Mouse (Mus musculus): ENCODE measurements around the gene Usp40.
"Not testable (repeated sequence)": the region's sequence is repeated elsewhere in the genome, so short reads cannot be mapped to it uniquely, and the experiment has no call there.

The Usp40 gene

GRCm38 (mm10) chr1:88008211-88008697 lies at the start of gene Usp40:
Usp40 (minus strand) TSS chr1:88008551.
- in situ Hi-C loops (cut with MboI; ENCODE audit: low pct_unique_long_range_greater_than_20kb in 1 of 2, low sequenced_read_pairs in 2 of 2, unreplicated experiment in 1 of 2): no loop called here

- in situ Hi-C loops (cut with MboI; ENCODE audit: low pct_unique_long_range_greater_than_20kb in 1 of 2, low sequenced_read_pairs in 2 of 2, unreplicated experiment in 1 of 2): no loop called here
These were observed 46.7 kb upstream of the Usp40 start, which contains the start of gene Ugt1a10 for GRCm38 (mm10) chr1:88055088-88055487. Ugt1a10 (plus strand) TSS chr1:88055388.

DNA sequence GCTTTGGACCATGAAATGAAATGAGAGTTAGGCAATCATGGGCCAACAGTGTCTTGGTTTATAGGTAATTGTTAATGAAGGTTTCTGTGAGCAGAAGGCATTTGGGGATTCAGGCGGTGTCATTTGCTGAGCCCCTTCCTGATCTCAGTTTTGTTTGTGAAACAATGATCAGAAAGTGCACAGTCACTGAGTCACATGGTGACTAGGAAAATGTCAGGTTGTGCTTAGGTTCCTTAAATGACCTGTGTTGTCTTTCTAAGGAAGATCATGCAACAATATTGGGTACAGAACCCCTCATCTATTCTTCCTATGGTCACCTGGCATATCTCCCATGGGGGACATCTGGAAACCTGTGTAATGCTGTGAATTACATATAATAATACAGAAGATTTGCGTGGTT lies 39.1 kb upstream of the Usp40 start:
- in situ Hi-C loops (cut with MboI; ENCODE audit: low pct_unique_long_range_greater_than_20kb in 1 of 2, low sequenced_read_pairs in 2 of 2, unreplicated experiment in 1 of 2): not testable (repeated sequence)

GRCm38 (mm10) chr1:88044832-88045437 lies 36.6 kb upstream of the Usp40 start:
- in situ Hi-C loops (cut with MboI; ENCODE audit: low pct_unique_long_range_greater_than_20kb in 1 of 2, low sequenced_read_pairs in 2 of 2, unreplicated experiment in 1 of 2): not testable (repeated sequence)

DNA sequence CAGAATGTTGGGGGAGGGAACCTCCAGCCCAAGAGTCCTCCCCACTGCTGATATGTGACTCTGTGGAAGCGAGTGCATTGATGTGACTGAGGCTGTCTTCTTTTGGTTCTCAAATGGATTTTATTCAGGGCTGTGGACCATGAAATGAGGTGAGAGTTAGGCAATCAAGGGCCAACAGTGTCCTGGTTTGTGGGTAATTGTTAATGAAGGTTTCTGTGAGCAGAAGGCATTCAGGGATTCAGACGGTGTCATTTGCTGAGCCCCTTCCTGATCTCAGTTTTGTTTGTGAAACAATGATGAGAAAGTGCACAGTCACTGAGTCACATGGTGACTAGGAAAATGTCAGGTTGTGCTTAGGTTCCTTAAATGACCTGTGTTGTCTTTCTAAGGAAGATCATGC lies 34.7 kb upstream of the Usp40 start:
- in situ Hi-C loops (cut with MboI; ENCODE audit: low pct_unique_long_range_greater_than_20kb in 1 of 2, low sequenced_read_pairs in 2 of 2, unreplicated experiment in 1 of 2): not testable (repeated sequence)

DNA sequence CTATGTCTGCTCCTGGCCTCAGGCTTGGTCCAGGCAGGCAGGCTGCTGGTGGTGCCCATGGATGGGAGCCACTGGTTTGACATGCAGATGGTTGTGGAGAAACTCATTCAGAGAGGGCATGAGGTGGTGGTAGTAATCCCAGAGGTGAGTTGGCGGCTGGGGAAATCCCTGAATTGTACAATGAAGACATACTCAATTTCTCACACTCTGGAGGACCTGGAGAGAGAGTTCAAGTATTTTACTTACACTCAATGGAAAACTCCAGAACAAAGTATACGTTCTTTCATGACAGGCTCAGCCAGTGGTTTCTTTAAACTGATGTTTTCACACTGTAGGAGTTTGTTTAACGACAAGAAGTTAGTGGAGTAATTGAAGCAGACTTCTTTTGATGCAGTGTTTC lies 16.9 kb upstream of the Usp40 start:
- in situ Hi-C loops (cut with MboI; ENCODE audit: low pct_unique_long_range_greater_than_20kb in 1 of 2, low sequenced_read_pairs in 2 of 2, unreplicated experiment in 1 of 2): not testable (repeated sequence)

GRCm38 (mm10) chr1:88015371-88015770 lies 7.0 kb upstream of the Usp40 start:
- in situ Hi-C loops (cut with MboI; ENCODE audit: low pct_unique_long_range_greater_than_20kb in 1 of 2, low sequenced_read_pairs in 2 of 2, unreplicated experiment in 1 of 2): no loop called here

DNA sequence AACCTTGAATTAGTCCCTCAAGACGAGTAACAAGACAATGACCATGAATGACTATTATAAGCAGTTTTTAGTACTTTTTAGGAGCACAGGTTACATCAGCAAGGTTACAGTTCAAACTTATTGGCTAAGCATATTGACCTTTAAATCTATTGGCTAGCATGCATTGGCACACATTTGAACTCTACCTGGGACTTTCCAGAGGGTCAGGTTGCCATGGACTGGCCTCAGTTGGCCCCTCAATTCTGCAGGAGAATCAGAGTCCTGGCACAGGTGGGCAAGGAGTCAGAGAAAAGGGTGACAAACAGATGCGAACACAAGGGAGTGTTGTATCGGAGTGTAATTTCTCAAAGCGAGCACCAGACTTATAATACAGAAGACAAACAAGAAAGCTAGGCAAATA lies 6.3 kb upstream of the Usp40 start:
- in situ Hi-C loops (cut with MboI; ENCODE audit: low pct_unique_long_range_greater_than_20kb in 1 of 2, low sequenced_read_pairs in 2 of 2, unreplicated experiment in 1 of 2): no loop called here

DNA sequence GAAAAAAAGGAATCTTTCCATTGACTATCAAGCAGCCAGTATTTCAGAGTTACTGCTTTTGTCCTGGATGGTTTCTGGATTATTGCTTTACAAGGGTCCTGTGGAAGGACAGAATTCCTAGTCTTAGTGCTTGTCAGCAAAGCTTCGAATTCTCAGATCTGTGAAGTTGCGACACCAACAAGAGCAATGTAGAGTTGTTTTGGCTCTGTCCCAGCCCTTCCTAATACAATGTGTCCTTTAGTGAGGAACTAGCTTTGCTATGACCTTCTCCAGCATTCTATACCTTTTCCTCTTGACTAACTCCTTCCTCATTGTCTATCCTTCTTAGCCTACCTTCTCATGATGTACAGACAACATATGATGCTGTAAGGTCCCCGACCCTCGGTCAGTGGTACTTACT lies 5.8 kb upstream of the Usp40 start:
- in situ Hi-C loops (cut with MboI; ENCODE audit: low pct_unique_long_range_greater_than_20kb in 1 of 2, low sequenced_read_pairs in 2 of 2, unreplicated experiment in 1 of 2): no loop called here

DNA sequence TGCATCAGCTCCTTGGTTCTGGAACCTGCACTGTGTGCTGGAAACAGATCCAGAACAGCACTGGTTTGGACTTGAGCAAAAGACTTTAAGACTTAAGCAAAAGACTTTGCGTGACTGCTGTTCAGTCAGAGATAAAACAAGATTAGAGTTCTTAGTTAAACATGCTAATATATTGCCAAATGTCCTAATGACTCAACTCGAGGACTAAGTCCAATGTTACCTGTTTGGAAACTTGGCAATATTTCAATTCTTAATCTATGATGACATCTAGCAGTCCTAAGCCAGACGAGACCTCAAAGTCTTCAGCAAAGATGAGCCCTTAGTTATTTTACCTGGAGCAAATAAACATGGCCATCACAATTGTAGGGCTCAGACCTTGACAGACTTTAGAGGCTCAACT lies 5.4 kb upstream of the Usp40 start:
- in situ Hi-C loops (cut with MboI; ENCODE audit: low pct_unique_long_range_greater_than_20kb in 1 of 2, low sequenced_read_pairs in 2 of 2, unreplicated experiment in 1 of 2): no loop called here

GRCm38 (mm10) chr1:88009521-88009920 lies 1.2 kb upstream of the Usp40 start:
- in situ Hi-C loops (cut with MboI; ENCODE audit: low pct_unique_long_range_greater_than_20kb in 1 of 2, low sequenced_read_pairs in 2 of 2, unreplicated experiment in 1 of 2): no loop called here

GRCm38 (mm10) chr1:88008735-88009134 lies 384 bp upstream of the Usp40 start:
- in situ Hi-C loops (cut with MboI; ENCODE audit: low pct_unique_long_range_greater_than_20kb in 1 of 2, low sequenced_read_pairs in 2 of 2, unreplicated experiment in 1 of 2): no loop called here

- in situ Hi-C loops (cut with MboI; ENCODE audit: low pct_unique_long_range_greater_than_20kb in 1 of 2, low sequenced_read_pairs in 2 of 2, unreplicated experiment in 1 of 2): no loop called here
These were observed 600 bp downstream of the Usp40 start for GRCm38 (mm10) chr1:88007692-88008210.

DNA sequence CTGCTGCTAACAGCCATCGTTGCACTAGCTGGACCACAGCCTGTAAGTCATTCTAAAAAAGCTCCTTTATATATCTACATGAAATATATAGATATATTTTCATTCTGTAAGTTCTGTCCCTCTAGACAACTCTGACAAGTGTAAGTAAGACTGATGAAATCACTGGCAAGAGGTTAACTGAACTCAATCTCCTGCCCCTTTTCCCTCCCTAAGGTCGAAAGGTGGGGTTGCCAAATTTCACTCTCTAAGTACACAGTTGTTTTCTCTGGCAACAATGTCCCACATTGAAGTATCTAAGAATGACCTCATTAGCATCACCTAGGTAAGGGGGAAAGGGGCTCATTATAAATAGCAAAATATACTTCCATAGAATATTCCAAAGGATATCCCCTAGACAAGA lies 15.6 kb downstream of the Usp40 start:
- in situ Hi-C loops (cut with MboI; ENCODE audit: low pct_unique_long_range_greater_than_20kb in 1 of 2, low sequenced_read_pairs in 2 of 2, unreplicated experiment in 1 of 2): no loop called here

DNA sequence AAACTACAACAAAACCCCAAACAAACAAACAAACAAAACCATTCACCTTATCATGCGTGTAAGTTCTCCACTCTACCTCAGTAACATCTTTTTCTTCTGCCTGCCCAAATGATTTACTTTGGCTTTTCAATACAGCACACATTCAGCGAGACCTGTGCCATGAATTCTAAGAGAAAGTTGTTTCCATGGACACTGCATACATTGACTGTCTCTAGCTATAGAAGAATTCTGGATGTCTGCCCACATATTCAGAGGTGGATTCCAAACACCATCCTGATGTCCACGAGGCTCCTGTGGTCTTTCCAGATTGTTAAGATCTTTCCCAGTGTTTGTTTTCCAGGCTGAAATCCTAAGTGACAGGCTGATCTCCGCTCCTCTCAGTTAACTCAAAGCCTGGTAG lies 26.1 kb downstream of the Usp40 start:
- in situ Hi-C loops (cut with MboI; ENCODE audit: low pct_unique_long_range_greater_than_20kb in 1 of 2, low sequenced_read_pairs in 2 of 2, unreplicated experiment in 1 of 2): no loop called here

DNA sequence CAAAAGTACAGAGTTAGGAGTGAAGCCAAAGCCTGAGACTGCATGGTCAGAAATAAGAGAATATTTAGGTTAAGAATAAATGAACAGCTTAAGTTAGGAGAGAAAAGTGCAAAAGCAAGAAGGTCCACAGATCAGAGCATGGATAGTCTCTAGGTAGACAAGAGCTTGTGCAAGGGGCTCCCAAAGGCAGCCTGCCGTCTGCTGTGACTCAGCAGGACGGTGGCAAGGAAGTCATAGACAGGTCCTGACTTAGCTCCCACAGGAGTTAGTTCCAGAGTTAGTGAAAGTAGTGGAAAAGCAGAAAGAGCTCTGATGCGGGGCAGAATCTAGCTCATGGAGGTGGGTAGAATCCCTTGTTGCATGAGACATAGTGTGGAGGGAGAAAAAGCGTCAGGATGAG lies 38.0 kb downstream of the Usp40 start:
- in situ Hi-C loops (cut with MboI; ENCODE audit: low pct_unique_long_range_greater_than_20kb in 1 of 2, low sequenced_read_pairs in 2 of 2, unreplicated experiment in 1 of 2): no loop called here

- in situ Hi-C loops (cut with MboI; ENCODE audit: low pct_unique_long_range_greater_than_20kb in 1 of 2, low sequenced_read_pairs in 2 of 2, unreplicated experiment in 1 of 2): no loop called here
These were observed 46.7 kb downstream of the Usp40 start for GRCm38 (mm10) chr1:87961459-87962167.

GRCm38 (mm10) chr1:87960752-87961151 lies 47.6 kb downstream of the Usp40 start:
- in situ Hi-C loops (cut with MboI; ENCODE audit: low pct_unique_long_range_greater_than_20kb in 1 of 2, low sequenced_read_pairs in 2 of 2, unreplicated experiment in 1 of 2): no loop called here

DNA sequence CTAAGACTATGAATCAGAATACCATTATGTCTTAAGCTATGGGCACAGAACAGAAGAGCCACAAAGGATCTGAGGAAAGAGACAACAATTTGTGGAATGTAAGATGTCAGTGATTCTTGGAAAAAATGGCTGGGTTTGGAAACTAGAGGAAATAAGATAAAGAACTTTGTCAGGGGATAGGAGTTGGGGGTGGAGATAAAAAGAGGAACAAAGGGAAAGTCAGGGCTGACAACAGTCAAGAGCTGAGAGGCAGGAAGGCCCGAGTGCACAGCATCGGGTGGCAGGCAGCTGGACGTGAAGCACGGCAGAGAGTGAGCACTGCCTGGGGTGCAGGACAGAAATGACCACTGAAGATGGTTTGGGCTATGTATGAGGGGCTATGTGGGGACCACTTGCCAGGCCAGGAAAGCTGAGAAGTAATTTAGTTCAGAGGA lies 48.3 kb downstream of the Usp40 start:
- in situ Hi-C loops (cut with MboI; ENCODE audit: low pct_unique_long_range_greater_than_20kb in 1 of 2, low sequenced_read_pairs in 2 of 2, unreplicated experiment in 1 of 2): loop anchor here in 1 of 2 experiments (10.0 kb wide), 1 partner anchor 135 kb away; no protein-coding TSS in a partner anchor

DNA sequence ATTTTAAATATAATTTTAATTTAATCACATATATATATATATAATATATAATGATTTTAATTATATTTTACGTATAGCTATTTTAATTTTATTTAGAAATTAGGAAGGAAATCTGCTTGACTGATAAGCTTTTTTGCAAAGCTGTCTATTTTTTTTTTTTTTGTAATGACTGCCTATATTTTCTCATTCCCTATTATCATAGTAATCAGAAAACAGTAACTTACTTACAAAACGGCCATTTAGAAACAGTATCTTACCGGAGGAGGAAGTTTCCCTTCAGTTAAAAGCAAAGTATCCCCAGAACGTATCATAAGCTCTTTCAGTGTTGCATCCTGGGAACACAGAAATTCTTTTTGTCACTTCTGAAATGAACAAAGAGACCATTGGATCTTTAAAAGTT lies 48.8 kb downstream of the Usp40 start:
- in situ Hi-C loops (cut with MboI; ENCODE audit: low pct_unique_long_range_greater_than_20kb in 1 of 2, low sequenced_read_pairs in 2 of 2, unreplicated experiment in 1 of 2): loop anchor here in 1 of 2 experiments (10.0 kb wide), 1 partner anchor 135 kb away; no protein-coding TSS in a partner anchor

Measured in mouse embryonic stem cell (cell line).